9 mouse cellular contexts compared by ENCODE assay signal in the genomic region with DNA sequence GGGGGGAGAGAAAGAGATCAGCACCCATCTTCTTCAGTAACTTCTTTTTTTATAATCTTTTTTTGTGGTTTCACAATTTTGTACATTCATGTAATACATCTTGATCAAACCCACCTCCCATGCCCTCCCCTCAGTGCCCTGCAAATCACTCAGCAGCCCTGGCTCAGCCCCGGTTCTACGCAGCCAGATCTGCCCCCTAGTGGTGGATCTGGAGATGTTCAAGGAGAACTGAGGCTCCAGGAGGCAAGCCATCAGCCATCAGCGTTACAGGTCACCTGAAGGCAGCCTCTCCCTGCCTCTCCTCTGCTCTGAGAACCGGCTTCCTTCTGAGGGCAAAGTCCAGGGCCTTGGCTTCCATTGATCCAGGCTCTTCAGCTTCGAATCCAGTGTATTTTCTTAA.
DNase-seq lines count a peak whose midpoint lies in the region; ATAC-seq and TF ChIP-seq lines count a peak whose summit lies in the region.
"Had no signal": no experiment of that assay in that cellular context is flagged by ENCODE, and none has a peak within 500 bp of the region (broad histone marks: within the 10 kb centered on the region; RNA-seq: fewer than 3 reads in every experiment).

No protein-coding gene starts in this region.

- peak; percentile 3 to 25 for DNase-seq in heart, postnatal 14 days
- DNase-seq in midbrain, embryonic 14.5 days: peak; percentile 69
- DNase-seq in cerebellum, adult 2 months: peak; percentile 43 to 55
- DNase-seq in limb, embryonic 10.5 days (ENCODE audit: low spot score): peak; percentile 49
- no peak for DNase-seq in spleen, postnatal 10 days (ENCODE audit: low spot score in 2 of 2)
- no peak for DNase-seq in natural killer cell, adult 2 months (ENCODE audit: low spot score in 2 of 2)

- peak; percentile 81 for TF ChIP-seq CTCF in cerebellum, adult 2 months (IDR thresholded peaks at IDR 0.05; ENCODE audit: borderline replicate concordance, insufficient read depth, low read depth, low read length)

- H3K4me2 ChIP-seq in heart, embryonic 11.5 days: no peak overlapping the region
- H3K4me2 ChIP-seq in midbrain, embryonic 14.5 days (ENCODE audit: low read length): no peak overlapping the region
- H3K4me2 ChIP-seq in midbrain, embryonic 13.5 days (replicated peaks): no peak overlapping the region
- H3K4me2 ChIP-seq: hindbrain, embryonic 15.5 days had no signal

- no peaks in the 10 kb centered on the region; the same call in 1 of the 2 replicates for H3K9me3 ChIP-seq in heart, embryonic 11.5 days (replicated peaks; ENCODE audit: control insufficient read depth, low read length)
- peaks cover 4% of the 10 kb centered on the region; the same call in 1 of the 2 replicates for H3K9me3 ChIP-seq in midbrain, embryonic 14.5 days (ENCODE audit: control insufficient read depth, low read length)
- no peaks in the 10 kb centered on the region for H3K9me3 ChIP-seq in midbrain, embryonic 13.5 days
- H3K9me3 ChIP-seq in limb, embryonic 10.5 days (replicated peaks): 0 out of 2 replicates have a peak, but pooled peaks cover 2% of the 10 kb centered on the region
- H3K9me3 ChIP-seq: hindbrain, embryonic 15.5 days had no signal

- no peak overlapping the region for H3K9ac ChIP-seq in heart, embryonic 11.5 days (ENCODE audit: low read depth, low read length)
- no peak overlapping the region for H3K9ac ChIP-seq in midbrain, embryonic 14.5 days (replicated peaks; ENCODE audit: low read length)
- H3K9ac ChIP-seq in midbrain, embryonic 13.5 days (replicated peaks): no peak overlapping the region
- H3K9ac ChIP-seq: hindbrain, embryonic 15.5 days had no signal

- no peaks in the 10 kb centered on the region for H3K27me3 ChIP-seq in heart, embryonic 11.5 days (ENCODE audit: control insufficient read depth, insufficient read depth, low read length)
- no peaks in the 10 kb centered on the region for H3K27me3 ChIP-seq in midbrain, embryonic 14.5 days (ENCODE audit: control insufficient read depth, insufficient read depth, low read length)
- H3K27me3 ChIP-seq in midbrain, embryonic 13.5 days: no peaks in the 10 kb centered on the region
- no peaks in the 10 kb centered on the region for H3K27me3 ChIP-seq in cerebellum, adult 2 months (ENCODE audit: control insufficient read depth, insufficient read depth, low read length)
- H3K27me3 ChIP-seq in limb, embryonic 10.5 days (ENCODE audit: low read depth, poor library complexity, severe bottlenecking): no peaks in the 10 kb centered on the region
- H3K27me3 ChIP-seq: hindbrain, embryonic 15.5 days had no signal

- H3K4me3 ChIP-seq in heart, embryonic 11.5 days (ENCODE audit: low read depth, low read length): no peak overlapping the region
- H3K4me3 ChIP-seq in midbrain, embryonic 14.5 days (replicated peaks; ENCODE audit: low read depth, low read length): no peak overlapping the region
- no peak overlapping the region for H3K4me3 ChIP-seq in midbrain, embryonic 13.5 days (replicated peaks)
- H3K4me3 ChIP-seq in cerebellum, adult 2 months (replicated peaks; ENCODE audit: insufficient read depth, low read depth, low read length): no peak overlapping the region
- H3K4me3 ChIP-seq in limb, embryonic 10.5 days: no peak overlapping the region
- H3K4me3 ChIP-seq: hindbrain, embryonic 15.5 days had no signal

- no peaks in the 10 kb centered on the region for H3K36me3 ChIP-seq in heart, embryonic 11.5 days (ENCODE audit: control insufficient read depth, insufficient read depth, low read length)
- no peaks in the 10 kb centered on the region for H3K36me3 ChIP-seq in midbrain, embryonic 14.5 days (ENCODE audit: control insufficient read depth, insufficient read depth, low read length)
- H3K36me3 ChIP-seq in midbrain, embryonic 13.5 days: no peaks in the 10 kb centered on the region
- no peaks in the 10 kb centered on the region for H3K36me3 ChIP-seq in limb, embryonic 10.5 days
- H3K36me3 ChIP-seq: hindbrain, embryonic 15.5 days had no signal

- WGBS in heart, embryonic 11.5 days (ENCODE audit: insufficient replicate concordance): 24% methylated on average over 5 of the region's 5 CpGs
- 23% methylated on average over 5 of the region's 5 CpGs for WGBS in midbrain, embryonic 14.5 days
- WGBS in midbrain, embryonic 13.5 days: 21% methylated on average over 5 of the region's 5 CpGs
- 20% methylated on average over 5 of the region's 5 CpGs for WGBS in cerebellum, adult 2 months
- 17% methylated on average over 5 of the region's 5 CpGs for WGBS in limb, embryonic 10.5 days

- intact Hi-C loops in heart, postnatal 14 days (cut with DNase I): no loop called here

- TF ChIP-seq POLR2A in cerebellum, adult 2 months (IDR thresholded peaks at IDR 0.05; ENCODE audit: borderline replicate concordance, insufficient read depth, low read length): no peak

- no peak for ATAC-seq in heart, embryonic 11.5 days (replicated peaks; ENCODE audit: insufficient number of reproducible peaks, low FRiP score, low TSS enrichment)
- ATAC-seq in midbrain, embryonic 14.5 days (ENCODE audit: low FRiP score, low TSS enrichment): no peak
- no peak for ATAC-seq in midbrain, embryonic 13.5 days

- H3K27ac ChIP-seq in heart, embryonic 11.5 days (ENCODE audit: low read depth, low read length): no peak overlapping the region
- H3K27ac ChIP-seq in midbrain, embryonic 14.5 days (replicated peaks; ENCODE audit: low read depth, low read length): no peak overlapping the region
- H3K27ac ChIP-seq in midbrain, embryonic 13.5 days: no peak overlapping the region
- no peak overlapping the region for H3K27ac ChIP-seq in cerebellum, adult 2 months (ENCODE audit: insufficient read depth, low read length)
- H3K27ac ChIP-seq in limb, embryonic 10.5 days: no peak overlapping the region
- H3K27ac ChIP-seq: hindbrain, embryonic 15.5 days had no signal

- H3K4me1 ChIP-seq in heart, embryonic 11.5 days (ENCODE audit: control insufficient read depth, insufficient read depth, low read length): no peaks in the 10 kb centered on the region
- H3K4me1 ChIP-seq in midbrain, embryonic 14.5 days (ENCODE audit: control insufficient read depth, insufficient read depth, low read length): no peaks in the 10 kb centered on the region
- no peaks in the 10 kb centered on the region for H3K4me1 ChIP-seq in midbrain, embryonic 13.5 days (replicated peaks)
- H3K4me1 ChIP-seq in cerebellum, adult 2 months (ENCODE audit: control insufficient read depth, insufficient read depth, low read length): no peaks in the 10 kb centered on the region
- peaks cover 5% of the 10 kb centered on the region; the same call in 1 of the 2 replicates for H3K4me1 ChIP-seq in limb, embryonic 10.5 days
- H3K4me1 ChIP-seq: hindbrain, embryonic 15.5 days had no signal

Comparison
In these comparisons a context has a peak if more than half of its experiments do, and no peak if none do; other contexts are left out.
1. DNase-seq: peak in heart, postnatal 14 days (2 of 2), midbrain, embryonic 14.5 days (single experiment), cerebellum, adult 2 months (2 of 2) and limb, embryonic 10.5 days (single experiment); none in spleen, postnatal 10 days (0 of 2) and natural killer cell, adult 2 months (0 of 2).